Mouse (Mus musculus): ENCODE data around the gene Hmgb1.

GRCm38 (mm10) chr5:149049435-149049834 is 134.9 kb downstream of the Hmgb1 start:
- TF ChIP-seq NELFE (IDR thresholded peaks at IDR 0.05; ENCODE audit: low read depth, low read length) (no peak), JUND (conservative IDR thresholded peaks at IDR 0.05; ENCODE audit: low read depth, low read length) (no peak), TCF12 (IDR thresholded peaks at IDR 0.05; ENCODE audit: low read depth, low read length) (no peak), UBTF (IDR thresholded peaks at IDR 0.05; ENCODE audit: low read depth, low read length) (no peak), JUN (IDR thresholded peaks at IDR 0.05; ENCODE audit: insufficient read depth, low read depth, low read length) (no peak), MAZ (IDR thresholded peaks at IDR 0.05; ENCODE audit: low read depth, low read length) (no peak), KAT2A (IDR thresholded peaks at IDR 0.05; ENCODE audit: insufficient replicate concordance, low read length) (no peak), POLR2AphosphoS2 (IDR thresholded peaks at IDR 0.05; ENCODE audit: low read depth, low read length) (no peak), ZKSCAN1 (IDR thresholded peaks at IDR 0.05; ENCODE audit: borderline replicate concordance, low read depth, low read length) (no peak), POLR2A (IDR thresholded peaks at IDR 0.05; ENCODE audit: low read depth, low read length) (no peak), ZMIZ1 (IDR thresholded peaks at IDR 0.05; ENCODE audit: low read depth, low read length) (no peak), RAD21 (IDR thresholded peaks at IDR 0.05; ENCODE audit: low read depth, low read length) (no peak), EP300 (IDR thresholded peaks at IDR 0.05; ENCODE audit: low read length) (no peak)

Measured in CH12.LX (cell line).